Mouse (Mus musculus) liver, embryonic 16.5 days (tissue): Measurements from ENCODE around the gene Fgr. TPM values are rescaled to one million over a fixed set of nuclear protein-coding genes. Genes with fewer than 3 reads are reported as not detected.

Source experiments
- ATAC-seq: fragments of 200-750 bp; cut with Nextera tagmentation; 2 replicates; pipeline ENCODE4 v1.8.0; 2017; ENCODE audit warnings: low read depth, mild to moderate bottlenecking, moderate number of reproducible peaks, moderate library complexity
- H3K27ac ChIP-seq: fragments of 300-500 bp; sonication (generic); 2 replicates; pipeline ENCODE4 v1.5.1; 2014; ENCODE audit warnings: mild to moderate bottlenecking, low read length
- H3K27me3 ChIP-seq: fragments of 300-500 bp; sonication (generic); 2 replicates; pipeline ENCODE4 v1.6.1; 2014; ENCODE audit warnings: low read depth, low read length, mixed read lengths; ENCODE audit not compliant: control insufficient read depth, insufficient read depth
- H3K36me3 ChIP-seq: fragments of 300-500 bp; sonication (generic); 2 replicates; pipeline ENCODE4 v1.6.1; 2014; ENCODE audit warnings: mild to moderate bottlenecking; ENCODE audit not compliant: control insufficient read depth, insufficient read depth
- H3K4me1 ChIP-seq: fragments of 300-500 bp; sonication (generic); 2 replicates; pipeline ENCODE4 v1.6.1; 2014; ENCODE audit warnings: low read depth, low read length, mixed read lengths; ENCODE audit not compliant: control insufficient read depth
- H3K4me2 ChIP-seq: fragments of 300-500 bp; sonication (generic); 2 replicates; pipeline ENCODE4 v1.6.1; 2014; ENCODE audit warnings: low read depth, low read length, mixed read lengths
- H3K4me3 ChIP-seq: fragments of 300-500 bp; sonication (generic); 2 replicates; pipeline ENCODE4 v1.5.1; 2014; ENCODE audit warnings: low read depth, mild to moderate bottlenecking, low read length
- H3K9ac ChIP-seq: fragments of 300-500 bp; sonication (generic); 2 replicates; pipeline ENCODE4 v1.6.1; 2014; ENCODE audit warnings: low read depth, low read length
- H3K9me3 ChIP-seq: fragments of 300-500 bp; sonication (generic); replicated peaks from 2 replicates; pipeline ENCODE4 v1.6.1; 2016; ENCODE audit warnings: low read length; ENCODE audit not compliant: control insufficient read depth
- WGBS: fragments of 180-500 bp; shearing (Covaris S2); extraction: QIAGEN DNeasy Blood & Tissue Kit; methylation state at CpG from one replicate; pipeline ENCODE4 v1.1.7; 2014; ENCODE audit not compliant: insufficient replicate concordance; 5-methylcytosine and 5-hydroxymethylcytosine counted together
- polyA plus RNA-seq: library from polyadenylated mRNA; unstranded; fragments of >200 nt; fragmentation: Nextera tagmentation; extraction: Ambion mirVana; gene quantifications from 2 replicates; pipeline ENCODE4 v1.2.1, GENCODE M21; 2015

Fgr gene
- polyA plus RNA-seq, 1 experiment from 2014 or later = 3.2 TPM

- H3K4me3 ChIP-seq = no peak overlapping the region
- H3K27me3 ChIP-seq = no peaks in the 10 kb centered on the region
- H3K27ac ChIP-seq = no peak overlapping the region
- H3K36me3 ChIP-seq = no peaks in the 10 kb centered on the region
- 67% methylated on average over 5 of the region's 5 CpGs for WGBS
- H3K9ac ChIP-seq = no peak overlapping the region
- ATAC-seq = no peak
- no peak overlapping the region for H3K4me2 ChIP-seq
- H3K9me3 ChIP-seq = no peaks in the 10 kb centered on the region
- H3K4me1 ChIP-seq = peaks cover 18% of the 10 kb centered on the region
Measured at GRCm38 (mm10) chr4:132964473-132964872, 9.4 kb upstream of the Fgr start.

GRCm38 (mm10) chr4:132968105-132968938, 5.6 kb upstream of the Fgr start:
- Histone ChIP-seq H3K4me2 (no peak overlapping the region), H3K27me3 (peaks cover 7% of the 10 kb centered on the region), H3K27ac (no peak overlapping the region), H3K36me3 (no peaks in the 10 kb centered on the region), H3K9me3 (no peaks in the 10 kb centered on the region), H3K9ac (no peak overlapping the region), H3K4me3 (no peak overlapping the region), H3K4me1 (no peaks in the 10 kb centered on the region; the same call in 1 of the 2 replicates)
- 47% methylated on average over 6 of the region's 6 CpGs for WGBS
- ATAC-seq = no peak

- H3K4me2 ChIP-seq = no peak overlapping the region
- H3K36me3 ChIP-seq = no peaks in the 10 kb centered on the region
- WGBS = 45% methylated on average over 6 of the region's 6 CpGs
- no peak for ATAC-seq
- peaks cover 5% of the 10 kb centered on the region for H3K4me1 ChIP-seq
- H3K27ac ChIP-seq = no peak overlapping the region
- H3K27me3 ChIP-seq = peaks cover 40% of the 10 kb centered on the region
- no peak overlapping the region for H3K4me3 ChIP-seq
- H3K9me3 ChIP-seq = no peaks in the 10 kb centered on the region
- no peak overlapping the region for H3K9ac ChIP-seq
Measured at GRCm38 (mm10) chr4:132971601-132972000, 2.3 kb upstream of the Fgr start.

GRCm38 (mm10) chr4:132972101-132972500, 1.8 kb upstream of the Fgr start:
- Histone ChIP-seq H3K36me3 (no peaks in the 10 kb centered on the region), H3K4me2 (no peak overlapping the region), H3K4me1 (peaks cover 5% of the 10 kb centered on the region), H3K9ac (no peak overlapping the region), H3K27me3 (peaks cover 43% of the 10 kb centered on the region), H3K9me3 (no peaks in the 10 kb centered on the region), H3K4me3 (no peak overlapping the region), H3K27ac (no peak overlapping the region)
- no peak for ATAC-seq
- 31% methylated on average over 3 of the region's 3 CpGs for WGBS

GRCm38 (mm10) chr4:132972556-132972955, 1.3 kb upstream of the Fgr start:
- no peak for ATAC-seq
- Histone ChIP-seq H3K36me3 (no peaks in the 10 kb centered on the region), H3K4me3 (no peak overlapping the region), H3K27me3 (peaks cover 43% of the 10 kb centered on the region), H3K4me1 (peaks cover 5% of the 10 kb centered on the region), H3K9me3 (no peaks in the 10 kb centered on the region), H3K27ac (no peak overlapping the region), H3K4me2 (no peak overlapping the region), H3K9ac (no peak overlapping the region)
- 46% methylated on average over 2 of the region's 2 CpGs for WGBS

GRCm38 (mm10) chr4:132973186-132973585, 709 bp upstream of the Fgr start:
- WGBS = 56% methylated on average over 8 of the region's 8 CpGs
- H3K27me3 ChIP-seq = peaks cover 45% of the 10 kb centered on the region
- H3K9me3 ChIP-seq = no peaks in the 10 kb centered on the region
- H3K4me2 ChIP-seq = no peak overlapping the region
- no peak overlapping the region for H3K27ac ChIP-seq
- no peaks in the 10 kb centered on the region for H3K36me3 ChIP-seq
- no peak overlapping the region for H3K4me3 ChIP-seq
- no peak overlapping the region for H3K9ac ChIP-seq
- H3K4me1 ChIP-seq = peaks cover 5% of the 10 kb centered on the region
- no peak for ATAC-seq

GRCm38 (mm10) chr4:132974904-132975303, 1.0 kb downstream of the Fgr start:
- Histone ChIP-seq H3K27me3 (peaks cover 45% of the 10 kb centered on the region), H3K9me3 (no peaks in the 10 kb centered on the region), H3K9ac (peak overlapping the region; percentile 35; the same call in 1 of the 2 replicates), H3K27ac (peak overlapping the region; percentile 26; the same call in 1 of the 2 replicates), H3K36me3 (no peaks in the 10 kb centered on the region), H3K4me3 (peak overlapping the region; percentile 45), H3K4me1 (peaks cover 5% of the 10 kb centered on the region), H3K4me2 (peak overlapping the region; percentile 47)
- ATAC-seq = 0 out of 2 replicates have a peak, but pooled peaks have one; percentile 19
- 6% methylated on average over 15 of the region's 15 CpGs for WGBS

GRCm38 (mm10) chr4:132975791-132976190, 1.9 kb downstream of the Fgr start:
- peak overlapping the region; percentile 45; the same call in 1 of the 2 replicates for H3K4me3 ChIP-seq
- H3K9ac ChIP-seq = no peak overlapping the region
- H3K9me3 ChIP-seq = no peaks in the 10 kb centered on the region
- no peaks in the 10 kb centered on the region for H3K36me3 ChIP-seq
- WGBS = 33% methylated on average over 3 of the region's 3 CpGs
- no peak overlapping the region for H3K4me2 ChIP-seq
- no peak overlapping the region for H3K27ac ChIP-seq
- peaks cover 45% of the 10 kb centered on the region for H3K27me3 ChIP-seq
- peaks cover 5% of the 10 kb centered on the region for H3K4me1 ChIP-seq
- ATAC-seq = no peak

- WGBS = 13% methylated on average over 6 of the region's 6 CpGs
- no peak overlapping the region for H3K27ac ChIP-seq
- H3K4me2 ChIP-seq = peak overlapping the region; percentile 2; the same call in 1 of the 2 replicates
- H3K9me3 ChIP-seq = no peaks in the 10 kb centered on the region
- H3K4me3 ChIP-seq = no peak overlapping the region
- H3K4me1 ChIP-seq = peaks cover 5% of the 10 kb centered on the region
- ATAC-seq = peak; percentile 17; the same call in 1 of the 2 replicates
- H3K9ac ChIP-seq = no peak overlapping the region
- H3K27me3 ChIP-seq = peaks cover 45% of the 10 kb centered on the region
- H3K36me3 ChIP-seq = no peaks in the 10 kb centered on the region
Measured at GRCm38 (mm10) chr4:132976729-132977128, 2.8 kb downstream of the Fgr start.
